Mouse (Mus musculus) embryo, embryonic 10.5 days (tissue): ENCODE results near the gene Pank3.
A peak's percentile ranks its signal among the peaks of the same experiment; 100 is the strongest.
"Not testable (repeated sequence)": the region's sequence is repeated elsewhere in the genome, so short reads cannot be mapped to it uniquely, and the experiment has no call there.

Source experiments
- DNase-seq: peaks from one replicate; pipeline ENCODE4 v3.0.0-alpha.2; 2015; ENCODE audit warnings: low spot score

Pank3 gene

GRCm38 (mm10) chr11:35776452-35776851 lies 7.2 kb downstream of the Pank3 start:
- DNase-seq, result no peak

GRCm38 (mm10) chr11:35780336-35780735 lies 11.1 kb downstream of the Pank3 start:
- no peak for DNase-seq

- no peak for DNase-seq
Observed at GRCm38 (mm10) chr11:35782444-35782843, 13.2 kb downstream of the Pank3 start.

- no peak for DNase-seq
Observed at GRCm38 (mm10) chr11:35783038-35783437, 13.8 kb downstream of the Pank3 start.

GRCm38 (mm10) chr11:35784002-35784401 lies 14.7 kb downstream of the Pank3 start:
- DNase-seq, result no peak

GRCm38 (mm10) chr11:35784537-35784936 lies 15.3 kb downstream of the Pank3 start:
- no peak for DNase-seq

- no peak for DNase-seq
Observed at GRCm38 (mm10) chr11:35788443-35788842, 19.2 kb downstream of the Pank3 start.

- not testable (repeated sequence) for DNase-seq
Observed at GRCm38 (mm10) chr11:35792800-35793199, 23.5 kb downstream of the Pank3 start.

GRCm38 (mm10) chr11:35797751-35798494 lies 28.6 kb downstream of the Pank3 start:
- peak; percentile 33 for DNase-seq

- peak; percentile 23 for DNase-seq
Observed at GRCm38 (mm10) chr11:35798495-35798820, 29.2 kb downstream of the Pank3 start.

- DNase-seq, result peak; percentile 88
Observed at GRCm38 (mm10) chr11:35798874-35799273, 29.6 kb downstream of the Pank3 start, which contains the start of gene Fbll1. Gene Fbll1 (minus strand): TSS chr11:35798884.

GRCm38 (mm10) chr11:35801332-35801731 lies 32.0 kb downstream of the Pank3 start:
- DNase-seq, result no peak

GRCm38 (mm10) chr11:35811458-35811857 lies 42.2 kb downstream of the Pank3 start:
- no peak for DNase-seq

GRCm38 (mm10) chr11:35816316-35816715 lies 47.0 kb downstream of the Pank3 start:
- no peak for DNase-seq

GRCm38 (mm10) chr11:35827714-35828113 lies 58.4 kb downstream of the Pank3 start:
- no peak for DNase-seq

GRCm38 (mm10) chr11:35832139-35832538 lies 62.9 kb downstream of the Pank3 start:
- no peak for DNase-seq

- DNase-seq, result no peak
Observed at GRCm38 (mm10) chr11:35833270-35833669, 64.0 kb downstream of the Pank3 start.

- DNase-seq, result peak; percentile 97
Observed at GRCm38 (mm10) chr11:35834022-35834760, 64.9 kb downstream of the Pank3 start, which contains the start of gene Rars. Gene Rars (minus strand): TSS chr11:35834506.

GRCm38 (mm10) chr11:35837156-35838126 lies 68.2 kb downstream of the Pank3 start:
- DNase-seq, result no peak

GRCm38 (mm10) chr11:35838345-35839338 lies 69.4 kb downstream of the Pank3 start:
- DNase-seq, result peak; percentile 95

- DNase-seq, result peak; percentile 28
Observed at GRCm38 (mm10) chr11:35840282-35840681, 71.0 kb downstream of the Pank3 start.
